Mouse (Mus musculus) megakaryocyte, embryonic 14.5 days (primary cell): ENCODE results near the gene Hmgxb4.

Experiments used
- FLI1 ChIP-seq: IDR thresholded peaks from 2 replicates; pipeline ENCODE4 v1.6.1; 2012; ENCODE audit warnings: low read length, inconsistent platforms, mixed read lengths
- GATA1 ChIP-seq: IDR thresholded peaks from 3 replicates; pipeline ENCODE4 v1.6.1; 2012; ENCODE audit warnings: mixed read lengths, low read length, inconsistent platforms, borderline replicate concordance

DNA sequence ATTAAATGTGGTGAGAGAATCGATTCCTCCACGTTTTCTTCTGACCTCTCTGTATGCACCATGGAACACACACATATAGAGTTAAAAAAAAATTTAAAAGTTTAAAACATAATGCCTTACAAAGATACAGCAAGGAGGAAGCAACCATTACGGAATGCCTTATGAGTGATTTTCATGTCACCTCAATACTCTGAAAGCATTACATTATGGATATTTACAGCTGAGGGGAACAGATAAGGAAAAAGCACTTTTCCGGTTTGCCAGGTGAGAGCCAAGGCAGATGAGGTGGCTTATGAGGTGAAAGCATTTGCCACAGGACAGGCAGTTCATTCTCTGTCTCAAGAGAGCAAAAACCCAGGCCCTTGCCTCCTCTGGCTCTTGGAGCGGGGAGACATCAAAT is 39.8 kb downstream of the Hmgxb4 start:
- no peak for TF ChIP-seq GATA1
- no peak for TF ChIP-seq FLI1
